Mouse (Mus musculus) central nervous system, embryonic 14 days (tissue): Measurements from ENCODE around the gene Pcca. TPM values are rescaled to one million over a fixed set of nuclear protein-coding genes. Genes with fewer than 3 reads are reported as not detected.

ENCODE experiments used
- polyA plus RNA-seq: library from polyadenylated mRNA; depleted of rRNA; stranded (reverse); fragments of >200 nt; gene quantifications from 2 replicates; pipeline ENCODE4 v1.2.3, GENCODE M21; 2012; rRNA removed

Gene Pcca
- 33.1 and 35.1 TPM in 2 replicates for polyA plus RNA-seq

DNA sequence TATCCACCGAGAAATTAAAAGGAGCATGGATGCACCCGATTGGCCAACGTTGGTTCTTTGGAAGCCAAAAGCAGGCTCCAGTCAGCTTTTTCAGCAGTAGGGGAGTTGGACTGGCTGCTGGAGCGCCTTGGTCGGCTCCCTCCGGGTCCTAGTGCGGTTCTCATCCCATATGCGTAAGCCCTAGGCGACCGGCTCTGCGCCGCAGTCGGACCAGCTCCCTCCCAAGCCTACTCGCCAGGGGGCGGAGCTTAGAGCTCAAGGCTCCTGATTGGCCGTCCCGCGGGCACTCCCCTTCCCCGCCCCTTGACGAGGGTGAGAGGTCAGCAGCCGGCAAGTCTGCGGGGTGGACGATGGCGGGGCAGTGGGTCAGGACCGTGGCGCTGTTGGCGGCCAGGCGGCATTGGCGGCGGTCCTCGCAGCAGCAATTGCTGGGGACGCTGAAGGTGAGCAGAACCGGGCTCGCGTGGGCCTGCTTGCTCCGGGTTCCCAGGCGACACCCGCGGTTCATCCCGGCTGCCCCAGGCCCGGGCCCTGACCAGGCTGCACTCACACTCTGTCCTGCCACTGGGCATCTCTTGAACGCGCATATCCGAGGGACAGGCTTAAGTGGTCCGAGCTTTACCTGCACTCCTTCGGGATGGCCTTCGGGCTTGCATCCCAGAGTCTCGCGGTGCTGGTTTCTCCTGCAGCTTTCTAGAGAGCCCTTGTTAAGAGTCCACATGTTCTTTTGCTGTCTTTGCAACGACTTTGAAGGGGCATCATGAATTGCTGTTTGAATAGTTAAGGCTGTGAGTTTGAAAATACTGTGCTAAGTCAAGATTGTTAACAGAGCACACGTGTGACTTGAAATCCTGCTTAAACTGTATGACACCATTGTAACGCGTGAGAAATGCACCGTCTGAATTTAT, at the start of gene Pcca:
Gene Pcca (plus strand): TSS at position 308 of the 908 bp plus-strand sequence.

DNA sequence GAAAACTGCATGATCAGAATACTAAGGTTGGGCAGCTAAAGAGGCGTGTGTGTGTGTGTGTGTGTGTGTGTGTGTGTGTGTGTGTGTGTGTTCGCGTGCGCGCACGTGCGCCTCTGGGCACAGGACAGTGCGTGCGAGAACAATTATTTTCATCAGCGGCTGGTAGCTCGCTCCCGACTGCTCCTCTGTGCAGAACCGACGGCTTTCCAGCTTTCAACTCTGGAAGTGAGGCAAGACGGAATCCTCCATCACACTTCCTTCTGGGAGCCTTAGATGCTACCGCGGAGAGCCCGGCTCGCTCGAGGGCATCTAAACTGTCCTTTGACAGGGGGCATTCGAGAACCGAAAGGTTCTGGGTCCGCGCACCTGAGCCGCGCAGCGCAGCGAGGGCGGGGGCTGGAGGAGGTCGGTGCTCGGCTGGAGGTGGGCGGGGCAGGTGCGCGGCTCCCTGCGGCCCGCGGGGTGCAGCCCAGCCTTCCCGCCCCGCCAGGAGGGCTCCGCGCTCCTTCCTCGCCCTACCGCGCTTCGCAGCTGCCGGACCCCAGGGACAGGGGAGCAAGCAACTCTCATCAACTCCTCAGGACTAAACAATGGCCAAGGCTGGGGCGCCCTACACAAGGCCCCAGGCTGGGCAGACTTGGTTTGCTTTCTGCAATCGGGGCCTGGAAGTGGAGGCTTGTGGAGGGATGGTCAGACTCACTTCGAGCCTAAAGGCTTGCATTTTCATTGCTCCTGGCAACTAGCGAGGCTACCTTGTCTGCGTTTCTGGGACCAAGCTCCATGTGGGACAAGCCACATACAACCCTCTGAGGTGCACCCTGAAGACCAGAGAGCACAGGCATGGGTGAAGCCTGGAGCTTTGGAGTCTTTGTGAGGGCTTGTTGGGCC, 43.4 kb upstream of the Pcca start, which contains the start of gene Gm10837:
Gene Gm10837 (plus strand): TSS at position 146 of the 888 bp plus-strand sequence.

DNA sequence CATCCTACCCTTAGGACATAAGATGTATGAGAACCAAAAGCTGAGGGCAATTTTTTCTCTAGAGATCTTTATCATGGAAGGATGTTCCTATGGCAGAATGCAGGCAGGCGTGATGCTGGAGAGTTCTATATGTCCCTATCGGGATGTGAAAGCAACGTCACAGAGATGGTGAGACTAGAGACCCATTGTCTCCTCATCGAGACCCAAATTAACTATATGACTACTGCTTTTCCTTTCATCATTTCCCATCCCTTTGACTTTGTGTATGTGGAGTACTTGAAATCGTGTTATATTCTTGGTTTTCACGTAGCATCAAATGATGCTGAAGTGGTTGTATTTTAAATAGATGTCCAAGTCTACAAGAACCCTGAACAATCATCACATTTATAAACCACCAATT, 379.5 kb downstream of the Pcca start, which contains the start of gene Ggact:
Gene Ggact (minus strand): TSS at position 101 of the 400 bp plus-strand sequence.

Other genes with a start within 250 kb of the Pcca start
- gene Gm5089, start 83.2 kb upstream of the Pcca start, polyA plus RNA-seq: 0.22 and 0.24 TPM in 2 replicates
- gene Zic5, start 68.6 kb upstream of the Pcca start, polyA plus RNA-seq: 10.6 and 13.5 TPM in 2 replicates
- 47.8 and 51.2 TPM in 2 replicates for gene Zic2, start 58.9 kb upstream of the Pcca start, polyA plus RNA-seq
- 0.10 and 0.13 TPM in 2 replicates for gene Gm10837, start 43.7 kb upstream of the Pcca start, polyA plus RNA-seq